Mouse (Mus musculus): ENCODE results near the gene Mtnr1b.

Mtnr1b gene

DNA sequence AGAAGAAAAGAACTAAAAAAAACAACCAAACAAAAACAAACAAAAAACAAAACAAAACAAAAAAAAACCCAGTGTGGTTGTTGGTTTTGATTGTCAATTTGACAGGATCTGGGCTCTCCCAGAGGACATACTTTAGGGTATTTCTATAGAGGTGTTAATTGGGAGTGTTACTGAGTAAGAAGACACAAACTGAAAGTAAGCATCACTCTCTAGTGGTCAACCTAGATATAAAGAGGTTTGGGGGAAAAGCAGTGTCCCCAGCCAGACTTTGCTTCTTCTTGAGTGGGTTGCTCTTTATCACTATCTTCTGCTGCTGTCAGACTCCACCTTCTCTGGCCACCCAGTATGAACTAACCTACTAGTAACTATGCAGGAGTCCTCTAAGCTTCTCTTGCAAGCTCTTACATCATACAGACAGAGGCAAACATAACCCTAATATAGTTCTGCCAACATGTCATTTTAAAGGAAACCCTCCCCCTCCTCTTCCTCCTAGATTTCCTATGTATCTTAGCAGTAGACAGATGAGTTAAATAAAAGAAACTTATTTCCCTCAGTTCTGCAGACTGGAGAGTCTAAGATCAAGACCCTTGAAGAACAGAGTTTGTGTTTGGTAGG lies 71.8 kb downstream of the Mtnr1b start:
- no peak for DNase-seq (ENCODE audit: low read depth, low spot score)

DNA sequence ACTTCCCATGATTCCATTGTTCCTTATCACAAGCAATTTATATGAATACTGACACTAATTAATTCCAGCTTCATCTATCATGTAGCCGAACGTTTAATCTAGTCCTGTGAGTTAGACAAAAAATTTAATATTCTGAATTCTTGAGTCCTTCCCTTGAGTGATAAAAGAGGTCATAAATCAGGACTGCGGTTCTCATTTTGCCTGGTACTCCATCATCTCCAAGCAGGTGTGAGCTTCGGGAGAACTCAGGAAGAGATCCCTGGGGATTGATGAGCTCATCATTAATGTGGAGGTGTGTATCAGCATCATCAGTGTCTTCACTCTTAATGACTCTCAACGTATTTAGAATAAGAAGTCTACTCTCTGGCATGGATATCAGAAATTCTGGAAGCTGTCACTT lies 74.0 kb downstream of the Mtnr1b start:
- no peak for DNase-seq (ENCODE audit: low read depth, low spot score)

GRCm38 (mm10) chr9:15794408-15794807 lies 79.9 kb downstream of the Mtnr1b start:
- no peak for DNase-seq (ENCODE audit: low read depth, low spot score)

GRCm38 (mm10) chr9:15792076-15792475 lies 82.3 kb downstream of the Mtnr1b start:
- no peak for DNase-seq (ENCODE audit: low read depth, low spot score)

- no peak for DNase-seq (ENCODE audit: low read depth, low spot score)
Measured at GRCm38 (mm10) chr9:15786610-15787009, 87.7 kb downstream of the Mtnr1b start.

DNA sequence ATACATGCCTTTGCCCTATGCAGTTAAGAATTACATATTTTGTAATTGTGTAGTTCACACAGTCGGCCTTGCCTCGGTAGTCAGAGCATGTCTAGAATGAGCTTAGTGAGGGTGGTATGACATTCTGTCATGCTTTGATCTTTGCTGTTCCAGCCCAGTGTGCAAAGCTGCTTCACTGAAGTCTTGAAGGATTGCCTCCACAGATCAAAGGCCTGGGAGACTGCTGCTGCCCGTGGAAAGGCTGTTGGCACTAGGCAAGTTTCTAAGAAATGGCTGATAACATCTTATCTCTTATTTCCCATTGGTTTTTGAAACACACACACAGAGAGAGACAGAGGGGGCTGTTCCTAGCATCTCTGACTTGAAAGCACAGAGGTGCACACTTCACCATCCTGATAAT lies 88.2 kb downstream of the Mtnr1b start:
- DNase-seq (ENCODE audit: low read depth, low spot score), result no peak

GRCm38 (mm10) chr9:15781936-15782335 lies 92.4 kb downstream of the Mtnr1b start:
- DNase-seq (ENCODE audit: low read depth, low spot score), result no peak

DNA sequence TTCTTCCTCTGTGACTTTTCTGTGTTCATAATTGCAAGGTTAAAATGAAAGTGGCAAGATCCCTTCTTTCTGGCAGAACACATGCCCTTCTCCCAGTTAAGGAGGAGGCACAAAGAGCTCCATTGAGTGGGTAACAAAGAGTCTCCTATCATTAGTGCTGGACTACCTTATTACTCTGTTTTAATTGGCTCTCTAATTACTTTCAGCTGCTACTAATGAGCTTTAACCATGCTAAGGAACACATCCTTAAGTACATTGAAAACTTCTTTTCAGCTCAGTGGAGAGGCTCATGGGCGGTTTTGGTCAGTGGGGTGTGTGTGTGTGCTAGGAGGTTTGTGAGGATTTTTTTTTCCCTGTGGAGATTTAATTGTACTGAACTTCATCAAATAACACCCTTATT lies 99.4 kb downstream of the Mtnr1b start:
- no peak for DNase-seq (ENCODE audit: low read depth, low spot score)

Data from WW6 (cell line).